Mouse (Mus musculus): ENCODE measurements around the gene Dhdds. TPM values are rescaled to one million over a fixed set of nuclear protein-coding genes. Genes with fewer than 3 reads are reported as not detected.

The Dhdds gene
- polyA plus RNA-seq, 1 experiment from 2014 or later = 31.4 TPM

DNA sequence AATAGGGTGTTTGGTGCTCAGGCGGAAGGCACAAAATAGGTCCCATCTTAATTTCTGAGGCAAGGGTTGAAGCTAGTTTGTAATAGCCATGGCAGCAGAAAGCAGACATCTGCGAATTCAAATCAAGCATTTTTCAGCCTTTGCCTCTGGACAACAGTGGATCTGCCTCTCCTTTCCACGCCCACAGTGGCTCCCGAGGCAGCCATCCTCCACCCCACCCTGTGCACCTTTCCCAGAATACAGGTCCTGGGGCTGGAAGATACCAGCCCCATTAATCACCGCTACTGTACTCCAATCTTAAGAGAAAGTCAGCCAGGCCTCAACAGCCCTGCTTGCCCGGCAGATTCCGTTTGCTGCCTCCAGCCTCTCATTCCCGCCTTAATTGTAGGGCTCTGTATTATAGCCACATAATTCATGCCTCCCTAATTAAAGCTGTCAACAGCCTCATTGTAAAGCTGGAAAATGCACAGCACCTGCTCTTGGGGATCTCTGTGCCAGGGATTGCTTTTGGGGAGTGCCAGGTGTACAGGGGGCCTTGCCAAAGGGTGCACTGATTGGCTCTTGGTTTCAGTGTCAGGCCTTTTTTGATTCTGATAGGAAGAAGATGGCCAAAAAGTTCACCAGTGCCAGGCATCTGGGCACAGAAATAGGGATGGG lies 31.5 kb downstream of the Dhdds start:
- Histone ChIP-seq H3K9me3 (replicated peaks) (no peaks in the 10 kb centered on the region), H3K36me3 (peaks cover 22% of the 10 kb centered on the region), H3K4me1 (replicated peaks) (peaks cover 29% of the 10 kb centered on the region), H3K27me3 (no peaks in the 10 kb centered on the region), H3K27ac (no peak overlapping the region), H3K9ac (no peak overlapping the region), H3K4me3 (peak overlapping the region; percentile 79; the same call in 1 of the 2 replicates), H3K4me2 (peak overlapping the region; percentile 88; the same call in 1 of the 2 replicates)
- 48% methylated on average over 8 of the region's 8 CpGs for WGBS
- no peak for ATAC-seq (replicated peaks; ENCODE audit: insufficient number of reproducible peaks, insufficient read depth, low FRiP score, low read depth)

DNA sequence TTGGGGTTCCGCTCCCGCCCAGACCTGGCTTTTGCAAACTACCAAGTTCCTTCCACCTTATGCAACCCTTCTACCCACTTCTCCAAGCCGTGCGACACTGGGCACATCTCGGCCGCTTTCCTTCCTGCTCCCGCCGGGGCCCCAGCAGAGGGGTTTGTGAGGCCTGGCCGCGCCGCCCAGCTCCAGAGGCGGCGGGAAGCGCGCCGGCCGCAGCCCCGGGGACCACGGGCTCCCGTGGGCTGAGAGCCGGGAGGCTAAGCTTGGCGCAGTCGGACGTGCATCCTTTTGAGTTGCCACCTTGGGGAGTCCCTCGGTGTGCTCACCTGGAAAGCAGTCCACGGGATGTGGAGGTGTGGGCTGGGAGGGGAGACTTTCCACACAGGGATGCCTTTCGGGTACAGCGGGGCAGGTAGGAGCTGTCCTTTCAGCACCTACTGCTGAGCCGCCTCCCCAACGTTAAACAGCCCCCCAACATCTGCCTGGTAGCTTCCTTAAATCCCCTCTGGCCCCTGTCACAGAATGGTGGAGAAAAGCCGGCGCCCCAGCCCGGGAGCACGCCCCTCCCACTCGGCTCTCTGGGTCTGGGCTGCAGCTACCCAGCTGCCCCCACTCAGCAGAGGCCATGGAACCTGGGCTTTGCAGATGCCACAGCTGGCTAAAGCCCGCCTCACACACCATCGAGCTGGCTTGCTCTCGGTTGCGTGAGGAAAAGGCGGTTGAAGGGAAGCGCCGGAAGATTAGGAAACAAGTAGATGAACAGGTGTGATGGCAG lies 32.4 kb downstream of the Dhdds start, which contains the start of gene Hmgn2:
Gene Hmgn2 (minus strand): TSS at position 501 of the 772 bp plus-strand sequence.
- no peaks in the 10 kb centered on the region for H3K9me3 ChIP-seq (replicated peaks)
- peak within 1 kb of the TSS; percentile 88 for H3K4me2 ChIP-seq
- H3K4me1 ChIP-seq (replicated peaks) = peaks cover 29% of the 10 kb centered on the region
- H3K4me3 ChIP-seq = peak within 1 kb of the TSS; percentile 79
- WGBS = under 1% methylated on average over 42 of the region's 42 CpGs
- H3K27me3 ChIP-seq = no peaks in the 10 kb centered on the region
- peak; percentile 60 for ATAC-seq (replicated peaks; ENCODE audit: insufficient number of reproducible peaks, insufficient read depth, low FRiP score, low read depth)
- H3K9ac ChIP-seq = peak within 1 kb of the TSS; percentile 95
- peak within 1 kb of the TSS; percentile 99 for H3K27ac ChIP-seq
- H3K36me3 ChIP-seq = peaks cover 31% of the 10 kb centered on the region

DNA sequence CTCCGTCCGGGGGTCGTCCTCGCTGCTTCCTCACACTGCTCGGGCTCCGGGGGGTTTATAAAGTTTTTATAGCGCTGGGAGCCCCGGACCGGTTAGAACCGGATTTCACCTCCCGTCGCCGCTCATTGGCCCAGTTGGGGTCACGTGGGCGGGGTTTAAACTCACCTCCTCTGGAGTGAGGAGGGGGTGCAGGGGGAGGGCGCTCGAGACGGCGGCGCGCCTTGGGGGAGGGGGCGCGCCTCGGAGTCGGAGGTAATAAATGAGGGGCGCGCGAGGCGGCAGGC lies 32.9 kb downstream of the Dhdds start:
- no peaks in the 10 kb centered on the region for H3K9me3 ChIP-seq (replicated peaks)
- peak overlapping the region; percentile 79 for H3K4me3 ChIP-seq
- peak; percentile 89 for ATAC-seq (replicated peaks; ENCODE audit: insufficient number of reproducible peaks, insufficient read depth, low FRiP score, low read depth)
- H3K4me1 ChIP-seq (replicated peaks) = peaks cover 29% of the 10 kb centered on the region
- under 1% methylated on average over 29 of the region's 29 CpGs for WGBS
- H3K36me3 ChIP-seq = peaks cover 37% of the 10 kb centered on the region
- peak overlapping the region; percentile 95 for H3K9ac ChIP-seq
- peak overlapping the region; percentile 88 for H3K4me2 ChIP-seq
- H3K27me3 ChIP-seq = no peaks in the 10 kb centered on the region
- H3K27ac ChIP-seq = peak overlapping the region; percentile 99

DNA sequence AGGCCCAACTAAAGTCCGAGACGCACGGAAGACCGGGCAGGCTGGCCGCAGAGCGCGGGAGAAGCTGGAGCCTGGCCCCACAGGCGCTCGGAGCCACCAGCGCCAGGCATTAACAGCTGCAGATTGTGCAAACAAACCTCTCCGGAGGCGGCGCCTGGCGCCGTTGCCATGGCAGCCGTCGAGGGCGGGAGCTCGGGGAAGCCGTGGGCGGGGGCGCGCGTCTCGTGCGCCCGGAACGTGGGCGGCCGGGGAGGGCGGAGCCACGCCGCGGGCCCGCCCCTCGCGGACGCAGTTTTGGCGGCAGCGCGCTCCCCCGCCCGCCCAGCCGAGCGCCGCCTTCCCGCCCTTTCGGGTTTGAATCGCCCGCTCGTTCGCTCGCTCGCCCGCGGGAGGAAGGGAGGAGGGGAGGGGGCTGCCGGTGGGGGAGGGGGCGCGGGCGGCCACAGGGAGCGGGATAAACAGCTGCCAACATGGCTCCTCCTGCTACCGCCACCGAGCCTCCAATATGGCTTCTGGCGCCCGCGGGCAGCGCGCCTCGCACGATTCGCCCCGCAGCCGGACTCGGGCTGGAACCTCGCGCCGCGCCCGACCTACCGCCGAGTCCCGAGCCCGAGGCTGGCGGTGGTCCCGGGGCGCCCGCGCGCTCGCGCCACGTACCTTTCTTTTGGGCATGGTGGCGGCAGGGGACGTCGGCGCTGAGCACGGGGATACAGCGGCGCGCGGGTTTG lies 33.4 kb downstream of the Dhdds start:
- no peaks in the 10 kb centered on the region for H3K9me3 ChIP-seq (replicated peaks)
- peak overlapping the region; percentile 95 for H3K9ac ChIP-seq
- peak; percentile 87 for ATAC-seq (replicated peaks; ENCODE audit: insufficient number of reproducible peaks, insufficient read depth, low FRiP score, low read depth)
- under 1% methylated on average over 84 of the region's 101 CpGs for WGBS
- peaks cover 29% of the 10 kb centered on the region for H3K4me1 ChIP-seq (replicated peaks)
- peak overlapping the region; percentile 79 for H3K4me3 ChIP-seq
- H3K36me3 ChIP-seq = peaks cover 37% of the 10 kb centered on the region
- peak overlapping the region; percentile 88 for H3K4me2 ChIP-seq
- H3K27ac ChIP-seq = peak overlapping the region; percentile 99
- no peaks in the 10 kb centered on the region for H3K27me3 ChIP-seq

DNA sequence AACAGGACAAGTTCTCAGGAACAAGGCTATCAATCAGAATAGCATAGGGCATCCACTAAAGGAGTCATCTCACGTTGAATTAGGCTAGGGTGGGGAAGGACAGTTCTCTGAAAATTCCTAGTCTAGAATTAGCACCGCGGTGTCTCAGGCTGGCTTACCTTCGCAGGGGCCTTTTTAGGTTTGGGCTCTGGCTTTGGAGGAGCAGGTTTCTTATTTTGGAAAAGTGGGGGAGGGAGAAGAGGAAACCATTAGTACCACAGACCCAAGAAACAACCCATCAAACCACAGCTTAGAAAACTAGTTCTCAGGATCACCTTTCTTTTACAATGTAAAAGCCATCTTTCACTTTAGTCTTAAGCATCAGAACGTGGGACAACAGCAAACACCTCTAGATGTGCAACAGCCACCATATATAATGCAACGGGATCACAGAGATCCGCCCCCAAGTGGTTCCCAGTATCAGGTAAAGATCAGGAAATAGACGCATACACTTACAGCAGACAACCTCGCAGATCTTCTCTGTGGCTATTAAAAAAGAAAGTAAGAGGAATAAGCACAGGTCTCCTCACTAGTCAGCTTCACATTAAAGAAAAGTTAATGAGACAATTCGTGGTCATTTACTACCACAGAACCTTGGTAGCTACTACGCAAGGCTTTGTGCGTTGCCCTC lies 34.3 kb downstream of the Dhdds start:
- Histone ChIP-seq H3K9ac (peak overlapping the region; percentile 53), H3K4me1 (replicated peaks) (peaks cover 29% of the 10 kb centered on the region), H3K4me3 (peak overlapping the region; percentile 79), H3K27me3 (no peaks in the 10 kb centered on the region), H3K27ac (0 out of 2 replicates have a peak overlapping the region, but pooled peaks have one; percentile 99), H3K9me3 (replicated peaks) (no peaks in the 10 kb centered on the region), H3K4me2 (peak overlapping the region; percentile 88), H3K36me3 (peaks cover 37% of the 10 kb centered on the region)
- no peak for ATAC-seq (replicated peaks; ENCODE audit: insufficient number of reproducible peaks, insufficient read depth, low FRiP score, low read depth)
- WGBS = 28% methylated on average over 12 of the region's 12 CpGs

DNA sequence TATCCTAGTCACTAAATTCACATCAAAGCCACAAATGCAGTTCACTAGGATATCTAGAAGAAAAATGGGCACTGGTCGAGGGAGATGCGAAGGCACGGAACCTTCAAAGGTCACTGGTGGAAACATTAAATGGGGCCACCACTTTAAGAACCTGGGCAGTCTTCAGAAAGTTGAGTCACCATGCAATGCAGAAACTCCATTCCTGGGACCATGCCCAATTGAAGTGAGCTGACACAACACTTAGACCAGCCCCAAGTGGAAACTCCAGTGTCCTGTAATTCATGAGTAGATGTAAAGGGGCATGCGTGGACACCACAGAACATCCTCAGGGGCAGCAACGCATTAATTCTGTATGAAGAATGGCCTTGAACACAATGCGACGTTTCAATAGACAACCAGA lies 38.2 kb downstream of the Dhdds start:
- Histone ChIP-seq H3K9me3 (replicated peaks) (no peaks in the 10 kb centered on the region), H3K27me3 (no peaks in the 10 kb centered on the region), H3K4me3 (no peak overlapping the region), H3K27ac (no peak overlapping the region), H3K9ac (no peak overlapping the region), H3K4me2 (no peak overlapping the region), H3K4me1 (replicated peaks) (peaks cover 14% of the 10 kb centered on the region), H3K36me3 (peaks cover 28% of the 10 kb centered on the region)
- WGBS = 85% methylated on average over 7 of the region's 7 CpGs
- ATAC-seq (replicated peaks; ENCODE audit: insufficient number of reproducible peaks, insufficient read depth, low FRiP score, low read depth) = no peak

DNA sequence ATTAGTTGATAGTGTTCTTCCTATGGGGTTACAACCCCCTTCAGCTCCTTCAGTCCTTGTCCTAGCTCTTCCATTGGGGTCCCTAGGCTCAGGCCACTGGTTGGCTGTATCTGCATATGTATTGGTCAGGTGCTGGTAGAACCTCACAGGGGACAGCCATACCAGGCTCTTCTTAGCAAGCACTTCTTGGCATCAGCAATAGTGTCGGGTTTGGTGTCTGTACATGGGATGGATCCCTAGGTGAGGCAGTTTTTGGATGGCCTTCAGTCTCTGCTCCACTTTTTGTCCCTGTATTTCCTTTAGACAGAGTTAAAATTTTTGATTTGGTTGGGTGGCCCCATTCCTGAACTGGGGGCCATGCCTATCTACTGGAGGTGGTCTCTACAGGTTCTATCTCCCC lies 41.8 kb downstream of the Dhdds start:
- WGBS = 77% methylated on average over 1 of the region's 1 CpGs
- no peaks in the 10 kb centered on the region for H3K27me3 ChIP-seq
- H3K9ac ChIP-seq = no peak overlapping the region
- H3K4me1 ChIP-seq (replicated peaks) = no peaks in the 10 kb centered on the region
- no peak for ATAC-seq (replicated peaks; ENCODE audit: insufficient number of reproducible peaks, insufficient read depth, low FRiP score, low read depth)
- no peak overlapping the region for H3K4me3 ChIP-seq
- H3K9me3 ChIP-seq (replicated peaks) = no peaks in the 10 kb centered on the region
- peaks cover 11% of the 10 kb centered on the region for H3K36me3 ChIP-seq
- no peak overlapping the region for H3K27ac ChIP-seq
- H3K4me2 ChIP-seq = no peak overlapping the region

DNA sequence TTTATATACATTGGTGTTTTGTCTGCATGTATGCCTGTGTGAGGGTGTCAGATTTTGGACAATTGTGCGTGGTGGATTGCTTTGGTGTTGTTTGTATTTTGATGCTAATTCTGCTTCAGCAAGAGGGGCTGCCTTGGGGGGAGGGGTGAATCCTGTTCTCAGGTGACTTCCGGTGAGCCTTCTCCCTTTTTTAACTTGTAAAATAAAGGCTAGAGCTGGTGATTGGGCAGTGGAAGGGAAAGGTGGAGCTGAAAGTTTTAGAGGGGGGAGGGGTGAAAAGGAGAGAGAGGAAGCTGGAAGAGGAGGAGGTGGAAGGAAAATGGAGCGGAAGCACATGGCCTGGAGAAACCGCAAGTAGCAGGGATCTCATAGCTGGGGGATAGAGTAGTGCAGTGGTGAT lies 44.4 kb downstream of the Dhdds start:
- H3K4me1 ChIP-seq (replicated peaks) = no peaks in the 10 kb centered on the region
- no peak overlapping the region for H3K27ac ChIP-seq
- no peak for ATAC-seq (replicated peaks; ENCODE audit: insufficient number of reproducible peaks, insufficient read depth, low FRiP score, low read depth)
- no peak overlapping the region for H3K9ac ChIP-seq
- H3K36me3 ChIP-seq = no peaks in the 10 kb centered on the region
- no peaks in the 10 kb centered on the region for H3K9me3 ChIP-seq (replicated peaks)
- no peaks in the 10 kb centered on the region for H3K27me3 ChIP-seq
- no peak overlapping the region for H3K4me2 ChIP-seq
- WGBS = 86% methylated on average over 4 of the region's 4 CpGs
- no peak overlapping the region for H3K4me3 ChIP-seq

DNA sequence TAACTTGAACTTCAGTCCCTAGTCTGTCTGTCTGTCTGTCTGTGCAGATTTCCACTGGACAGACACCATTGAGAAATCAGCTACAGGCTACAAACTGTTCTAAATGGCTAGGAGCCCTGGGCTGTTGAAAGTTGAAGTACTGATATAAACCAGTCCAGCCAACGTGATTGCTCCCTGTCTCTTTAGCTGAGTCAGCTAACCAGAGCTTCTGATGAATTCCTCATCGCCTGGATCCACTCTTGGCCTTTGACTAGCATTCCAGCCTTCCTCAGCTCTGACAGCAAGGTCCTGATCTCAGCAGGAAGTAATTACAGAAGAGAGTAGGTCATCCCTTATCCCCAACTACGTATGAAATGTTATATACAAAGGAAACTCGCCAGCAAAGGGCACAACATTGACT lies 54.0 kb downstream of the Dhdds start:
- H3K36me3 ChIP-seq = no peaks in the 10 kb centered on the region
- H3K4me3 ChIP-seq = no peak overlapping the region
- no peaks in the 10 kb centered on the region for H3K9me3 ChIP-seq (replicated peaks)
- H3K27me3 ChIP-seq = no peaks in the 10 kb centered on the region
- ATAC-seq (replicated peaks; ENCODE audit: insufficient number of reproducible peaks, insufficient read depth, low FRiP score, low read depth) = no peak
- no peak overlapping the region for H3K4me2 ChIP-seq
- peaks cover 1% of the 10 kb centered on the region; the same call in 1 of the 2 replicates for H3K4me1 ChIP-seq (replicated peaks)
- no peak overlapping the region for H3K27ac ChIP-seq
- H3K9ac ChIP-seq = no peak overlapping the region
- 34% methylated on average over 4 of the region's 4 CpGs for WGBS

DNA sequence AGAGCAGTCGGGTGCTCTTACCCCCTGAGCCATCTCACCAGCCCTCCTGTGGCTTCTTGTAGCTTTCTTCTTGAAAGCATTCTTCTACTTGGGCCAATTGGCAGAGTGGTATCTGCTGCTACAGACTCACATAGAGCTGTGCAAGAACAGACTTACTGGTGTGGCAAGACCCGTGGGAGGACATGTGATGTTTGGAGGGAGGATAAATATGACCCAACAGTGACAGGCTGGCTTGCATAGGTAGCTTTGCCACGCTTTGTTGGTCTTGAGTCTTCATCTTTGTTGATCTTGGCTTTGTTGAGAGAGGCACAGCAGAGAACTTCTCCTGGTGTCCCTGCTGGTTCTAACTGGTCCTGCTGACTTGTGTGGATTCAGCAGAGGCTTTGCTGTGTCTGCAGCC lies 56.9 kb downstream of the Dhdds start:
- no peak overlapping the region for H3K4me2 ChIP-seq
- H3K4me3 ChIP-seq = no peak overlapping the region
- H3K9ac ChIP-seq = no peak overlapping the region
- H3K27me3 ChIP-seq = no peaks in the 10 kb centered on the region
- peaks cover 9% of the 10 kb centered on the region; the same call in 1 of the 2 replicates for H3K4me1 ChIP-seq (replicated peaks)
- ATAC-seq (replicated peaks; ENCODE audit: insufficient number of reproducible peaks, insufficient read depth, low FRiP score, low read depth) = no peak
- no peaks in the 10 kb centered on the region for H3K9me3 ChIP-seq (replicated peaks)
- H3K36me3 ChIP-seq = no peaks in the 10 kb centered on the region
- no peak overlapping the region for H3K27ac ChIP-seq
- 67% methylated on average over 3 of the region's 3 CpGs for WGBS

DNA sequence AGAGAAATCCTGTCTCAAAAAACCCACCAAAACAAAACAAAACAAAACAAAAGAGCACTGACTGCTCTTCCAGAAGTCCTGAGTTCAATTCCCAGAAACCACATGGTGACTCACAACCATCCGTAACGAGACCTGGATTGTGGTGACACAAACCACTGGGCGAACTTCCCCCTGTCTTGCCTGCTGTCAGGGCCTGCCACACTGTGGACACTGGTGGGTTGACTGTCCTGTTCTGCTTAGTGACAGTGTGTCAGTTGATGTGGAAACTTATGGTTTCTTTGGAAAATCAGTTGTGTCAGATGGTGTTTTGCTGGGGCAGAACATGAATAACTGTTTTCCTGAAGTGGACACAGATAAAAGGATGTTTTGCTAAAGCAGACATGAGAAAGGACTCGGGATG lies 58.0 kb downstream of the Dhdds start:
- H3K9me3 ChIP-seq (replicated peaks) = no peaks in the 10 kb centered on the region
- no peak overlapping the region for H3K9ac ChIP-seq
- ATAC-seq (replicated peaks; ENCODE audit: insufficient number of reproducible peaks, insufficient read depth, low FRiP score, low read depth) = no peak
- H3K27ac ChIP-seq = no peak overlapping the region
- H3K4me3 ChIP-seq = no peak overlapping the region
- no peak overlapping the region for H3K4me2 ChIP-seq
- no peaks in the 10 kb centered on the region for H3K27me3 ChIP-seq
- 92% methylated on average over 4 of the region's 4 CpGs for WGBS
- H3K36me3 ChIP-seq = no peaks in the 10 kb centered on the region
- H3K4me1 ChIP-seq (replicated peaks) = peaks cover 15% of the 10 kb centered on the region
